Mouse (Mus musculus): ENCODE measurements around the gene Drd4. TPM values are rescaled to one million over a fixed set of nuclear protein-coding genes. Genes with fewer than 3 reads are reported as not detected.
"Not testable (repeated sequence)": the region's sequence is repeated elsewhere in the genome, so short reads cannot be mapped to it uniquely, and the experiment has no call there.

The Drd4 gene
- polyA plus RNA-seq (2021), result not detected

DNA sequence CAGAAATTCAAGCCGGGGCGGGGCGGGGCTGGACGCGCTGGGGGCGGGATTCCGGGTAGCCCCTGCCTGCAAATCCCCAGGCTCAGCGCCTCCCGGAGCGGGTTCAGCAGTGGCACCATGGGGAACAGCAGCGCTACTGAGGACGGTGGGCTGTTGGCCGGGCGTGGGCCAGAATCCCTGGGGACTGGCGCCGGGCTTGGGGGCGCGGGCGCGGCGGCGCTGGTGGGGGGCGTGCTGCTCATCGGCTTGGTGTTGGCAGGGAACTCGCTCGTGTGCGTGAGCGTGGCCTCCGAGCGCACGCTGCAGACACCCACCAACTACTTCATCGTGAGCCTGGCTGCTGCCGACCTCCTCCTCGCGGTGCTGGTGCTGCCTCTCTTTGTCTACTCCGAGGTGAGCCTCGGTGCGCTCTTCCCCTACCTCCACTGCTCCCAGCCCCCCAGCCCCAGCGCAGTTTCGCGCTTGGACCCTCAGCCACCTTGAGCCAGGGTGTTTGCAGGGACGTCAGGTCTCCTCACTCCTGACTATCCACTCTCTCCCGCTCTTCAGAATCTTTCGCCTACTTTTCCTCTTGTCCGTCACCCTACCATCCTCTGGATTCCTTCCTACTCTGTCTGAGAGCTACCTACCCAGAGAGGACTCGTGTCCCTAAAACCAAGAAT, at the start of gene Drd4:
Gene Drd4, plus strand, starts transcription at position 86 of the 662 bp plus-strand sequence.
- in situ Hi-C loops (cut with MboI; ENCODE audit: low pct_unique_long_range_greater_than_20kb), result no loop called here
- ChIA-PET CTCF (no interaction called here), POLR2A (interaction anchor here (0.5 kb wide), 1 partner anchor 1008 kb away, joined by 6 read pairs; no protein-coding TSS in a partner anchor)
- H3K27me3 ChIP-seq, result no peaks in the 10 kb centered on the region
- ATAC-seq (no peak), DNase-seq (ENCODE audit: low read depth, low spot score) (no peak)
- no peak for TF ChIP-seq CTCF (IDR thresholded peaks at IDR 0.05)

DNA sequence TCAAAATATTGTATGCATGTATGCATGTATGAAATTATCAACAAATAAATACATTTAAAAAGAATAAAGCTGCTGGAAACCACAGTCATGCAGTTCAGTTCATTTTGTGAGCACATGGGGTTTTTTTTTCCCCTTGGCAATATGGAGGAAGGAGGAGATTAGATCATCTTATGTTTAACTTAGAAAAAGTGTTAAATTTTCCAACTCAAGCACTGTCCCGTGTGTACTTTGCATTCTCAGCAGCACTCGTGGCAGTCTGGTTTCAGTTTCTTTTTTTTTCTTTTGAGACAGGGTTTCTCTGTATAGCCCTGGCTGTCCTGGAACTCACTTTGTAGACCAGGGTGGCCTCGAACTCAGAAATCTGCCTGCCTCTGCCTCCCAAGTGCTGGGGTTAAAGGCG, 41.3 kb upstream of the Drd4 start:
- POLR2A ChIA-PET; DNase-seq (ENCODE audit: low read depth, low spot score); in situ Hi-C loops (cut with MboI; ENCODE audit: low pct_unique_long_range_greater_than_20kb); ATAC-seq; H3K27me3 ChIP-seq: not testable (repeated sequence)
- CTCF ChIA-PET, result interaction anchor here (1.2 kb wide), 1 partner anchor 17 kb away, joined by 3 read pairs; no protein-coding TSS in a partner anchor

DNA sequence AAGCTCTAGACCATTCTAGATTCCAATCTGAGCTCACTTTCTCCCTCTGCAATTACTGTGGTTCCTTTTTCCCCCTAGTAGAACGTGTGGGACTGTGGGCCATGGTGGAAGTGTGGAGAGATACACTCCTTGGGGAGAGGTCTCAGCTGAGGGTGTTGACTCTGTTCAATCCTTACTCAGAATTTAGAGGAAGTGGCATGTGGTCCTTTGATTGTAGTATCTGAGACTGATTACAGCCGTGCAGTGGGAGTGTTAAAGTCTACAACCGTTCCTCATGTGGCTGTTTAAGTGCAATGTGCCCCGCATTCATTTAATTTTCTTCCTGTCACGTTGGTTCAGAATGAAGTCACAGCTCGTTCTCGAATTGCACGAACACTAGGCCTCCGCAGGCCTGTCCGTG, 35.6 kb upstream of the Drd4 start:
- ChIA-PET POLR2A (no interaction called here), CTCF (no interaction called here)
- DNase-seq (ENCODE audit: low read depth, low spot score) (no peak), ATAC-seq (no peak)
- no peaks in the 10 kb centered on the region for H3K27me3 ChIP-seq
- in situ Hi-C loops (cut with MboI; ENCODE audit: low pct_unique_long_range_greater_than_20kb), result no loop called here
- no peak for TF ChIP-seq CTCF (IDR thresholded peaks at IDR 0.05)

DNA sequence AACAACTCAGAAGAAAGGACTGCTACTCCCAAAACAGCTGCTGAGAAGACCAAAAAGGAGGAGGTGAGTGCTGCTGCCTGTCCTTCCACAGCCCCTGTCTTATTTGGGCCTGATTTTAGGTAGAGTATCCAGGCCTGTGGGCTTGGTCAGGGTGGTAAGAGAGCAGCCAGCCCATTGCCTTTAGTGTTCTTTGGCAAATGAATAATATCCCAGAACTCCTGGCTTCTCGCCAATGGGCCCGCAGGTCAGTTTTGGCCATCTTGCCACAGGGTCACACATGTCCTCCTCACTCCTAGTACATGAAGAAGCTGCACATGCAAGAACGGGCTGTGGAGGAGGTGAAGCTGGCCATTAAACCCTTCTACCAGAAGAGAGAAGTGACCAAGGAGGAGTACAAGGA, 30.3 kb upstream of the Drd4 start:
- in situ Hi-C loops (cut with MboI; ENCODE audit: low pct_unique_long_range_greater_than_20kb), result no loop called here
- no peaks in the 10 kb centered on the region for H3K27me3 ChIP-seq
- ATAC-seq (no peak), DNase-seq (ENCODE audit: low read depth, low spot score) (no peak)
- ChIA-PET POLR2A (no interaction called here), CTCF (interaction anchor here (1.0 to 1.9 kb wide), 4 partner anchors 9 to 102 kb away, joined by 3 to 6 read pairs (median 4); no protein-coding TSS in a partner anchor)
- TF ChIP-seq CTCF (IDR thresholded peaks at IDR 0.05), result no peak

DNA sequence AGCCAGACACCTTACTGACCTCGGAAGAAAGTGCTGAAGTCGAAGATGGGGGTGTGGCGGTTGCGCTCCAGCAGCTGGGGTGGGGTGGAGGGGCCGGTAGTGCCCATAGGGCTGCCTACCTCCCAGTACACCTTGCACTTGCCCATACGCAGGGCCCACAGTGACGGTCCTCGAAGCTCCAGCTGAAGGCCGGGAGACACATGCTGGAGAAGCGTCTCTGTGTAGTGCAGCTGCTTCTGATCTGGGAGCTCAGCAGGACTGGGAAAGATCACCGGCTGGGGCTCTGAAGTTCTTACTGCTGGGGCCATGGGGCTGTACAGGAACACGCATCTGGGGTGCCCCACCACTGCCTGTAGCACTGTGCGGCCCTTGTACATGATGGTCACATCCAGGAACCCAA, 28.2 kb upstream of the Drd4 start:
- no peak for DNase-seq (ENCODE audit: low read depth, low spot score)
- no peaks in the 10 kb centered on the region for H3K27me3 ChIP-seq
- ATAC-seq, result no peak
- POLR2A ChIA-PET, result no interaction called here
- CTCF ChIA-PET, result interaction anchor here (0.8 to 1.8 kb wide), 3 partner anchors 9 to 52 kb away, joined by 3 to 6 read pairs (median 3); no protein-coding TSS in a partner anchor
- in situ Hi-C loops (cut with MboI; ENCODE audit: low pct_unique_long_range_greater_than_20kb), result no loop called here
- no peak for TF ChIP-seq CTCF (IDR thresholded peaks at IDR 0.05)

DNA sequence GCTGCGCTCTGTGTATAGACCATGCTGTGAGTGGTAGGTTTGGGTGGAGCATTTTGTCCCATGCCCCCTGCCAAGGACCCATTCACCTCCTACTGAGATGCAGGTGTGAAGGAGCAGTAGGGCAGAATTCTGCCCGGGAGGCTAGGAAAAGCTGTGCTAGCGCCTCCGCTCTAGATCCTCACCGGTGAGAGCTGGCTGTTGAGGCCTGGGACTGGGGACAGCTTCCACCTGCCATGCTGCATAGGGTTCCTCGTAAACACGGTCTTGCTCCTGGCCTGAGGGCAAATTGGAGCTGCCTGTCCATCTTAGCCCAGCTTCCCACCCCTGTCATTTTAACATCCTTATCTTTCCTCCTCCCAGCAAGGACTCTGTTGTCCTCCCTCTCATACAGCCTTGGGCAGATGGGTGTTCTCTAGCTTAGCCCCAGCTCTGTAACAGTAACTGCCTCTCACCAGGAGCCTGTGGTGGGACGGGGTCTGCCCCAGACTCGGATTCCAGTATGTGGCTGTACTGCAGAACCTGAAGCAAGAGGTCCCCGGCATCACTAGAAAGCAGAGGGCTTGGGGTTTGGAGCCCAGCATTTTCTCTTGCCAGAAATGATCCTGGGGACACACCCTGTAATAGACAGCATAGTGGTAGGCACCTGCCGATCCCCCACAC, 27.6 kb upstream of the Drd4 start:
- DNase-seq (ENCODE audit: low read depth, low spot score) (no peak), ATAC-seq (no peak)
- POLR2A ChIA-PET, result interaction anchor here (0.6 kb wide), 1 partner anchor 70 kb away, joined by 3 read pairs; no protein-coding TSS in a partner anchor
- H3K27me3 ChIP-seq, result no peaks in the 10 kb centered on the region
- in situ Hi-C loops (cut with MboI; ENCODE audit: low pct_unique_long_range_greater_than_20kb), result no loop called here
- TF ChIP-seq CTCF (IDR thresholded peaks at IDR 0.05), result no peak
- CTCF ChIA-PET, result interaction anchor here (0.8 to 1.8 kb wide), 3 partner anchors 10 to 51 kb away, joined by 3 to 6 read pairs (median 3); no protein-coding TSS in a partner anchor

DNA sequence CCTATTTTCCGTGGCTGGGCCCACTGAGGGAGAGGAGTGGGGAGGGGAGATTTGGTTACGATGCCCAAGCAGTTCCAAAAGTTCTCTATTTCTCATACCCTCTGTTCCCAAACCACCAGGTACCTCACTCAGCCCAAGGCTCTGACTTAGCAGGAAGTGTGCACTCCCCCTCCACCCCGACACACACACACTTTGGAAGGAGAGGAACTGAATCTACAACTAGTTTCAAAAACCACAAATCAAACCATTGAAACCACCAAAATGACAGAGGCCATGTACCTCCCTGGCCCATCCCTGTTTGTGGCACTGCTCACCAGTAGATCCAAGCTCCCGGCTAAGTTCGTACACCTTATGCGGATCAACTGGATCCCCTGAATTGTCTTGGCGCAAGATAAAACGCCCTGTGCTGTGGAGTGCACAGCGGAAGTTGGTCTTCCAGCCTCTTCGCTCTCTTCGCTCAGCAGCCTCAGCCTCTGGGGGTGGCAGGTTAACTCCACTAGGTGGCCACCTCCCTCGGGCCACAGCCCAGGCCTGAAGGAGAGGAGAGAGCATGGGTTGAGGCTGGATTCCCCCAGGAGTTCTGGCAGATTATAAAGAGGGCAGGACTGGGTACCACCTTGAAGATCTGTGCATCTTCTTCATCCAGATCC, 26.9 kb upstream of the Drd4 start:
- ATAC-seq (peak; percentile 29), DNase-seq (ENCODE audit: low read depth, low spot score) (no peak)
- no peak for TF ChIP-seq CTCF (IDR thresholded peaks at IDR 0.05)
- ChIA-PET POLR2A (interaction anchor here (0.6 kb wide), 1 partner anchor 69 kb away, joined by 3 read pairs; no protein-coding TSS in a partner anchor), CTCF (interaction anchor here (1.8 kb wide), 1 partner anchor 31 kb away, joined by 6 read pairs; no protein-coding TSS in a partner anchor)
- no peaks in the 10 kb centered on the region for H3K27me3 ChIP-seq
- in situ Hi-C loops (cut with MboI; ENCODE audit: low pct_unique_long_range_greater_than_20kb), result loop anchor here (5.0 kb wide), 1 partner anchor 52 kb away; no protein-coding TSS in a partner anchor

DNA sequence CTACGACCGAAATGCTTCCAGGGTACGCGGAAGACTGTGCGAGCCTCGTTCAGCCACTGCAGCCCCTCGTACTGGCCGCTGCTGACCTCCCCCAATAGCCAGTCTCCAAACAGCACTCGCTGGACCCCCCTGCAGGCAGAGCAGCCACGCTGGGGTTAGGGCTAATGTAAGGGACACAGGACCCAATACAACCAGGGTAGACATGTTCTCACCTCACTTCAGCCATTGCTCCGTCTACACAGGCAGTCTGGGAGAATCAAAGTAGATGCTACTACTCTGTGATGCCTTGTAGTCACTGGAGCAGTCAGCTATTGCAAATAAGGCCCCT, 26.4 kb upstream of the Drd4 start:
- ATAC-seq (peak; percentile 9), DNase-seq (ENCODE audit: low read depth, low spot score) (no peak)
- H3K27me3 ChIP-seq, result no peaks in the 10 kb centered on the region
- in situ Hi-C loops (cut with MboI; ENCODE audit: low pct_unique_long_range_greater_than_20kb), result loop anchor here (5.0 kb wide), 1 partner anchor 52 kb away; no protein-coding TSS in a partner anchor
- POLR2A ChIA-PET, result interaction anchor here (1.7 kb wide), 1 partner anchor 15 kb away, joined by 4 read pairs; no protein-coding TSS in a partner anchor
- CTCF ChIA-PET, result no interaction called here
- TF ChIP-seq CTCF (IDR thresholded peaks at IDR 0.05), result no peak

DNA sequence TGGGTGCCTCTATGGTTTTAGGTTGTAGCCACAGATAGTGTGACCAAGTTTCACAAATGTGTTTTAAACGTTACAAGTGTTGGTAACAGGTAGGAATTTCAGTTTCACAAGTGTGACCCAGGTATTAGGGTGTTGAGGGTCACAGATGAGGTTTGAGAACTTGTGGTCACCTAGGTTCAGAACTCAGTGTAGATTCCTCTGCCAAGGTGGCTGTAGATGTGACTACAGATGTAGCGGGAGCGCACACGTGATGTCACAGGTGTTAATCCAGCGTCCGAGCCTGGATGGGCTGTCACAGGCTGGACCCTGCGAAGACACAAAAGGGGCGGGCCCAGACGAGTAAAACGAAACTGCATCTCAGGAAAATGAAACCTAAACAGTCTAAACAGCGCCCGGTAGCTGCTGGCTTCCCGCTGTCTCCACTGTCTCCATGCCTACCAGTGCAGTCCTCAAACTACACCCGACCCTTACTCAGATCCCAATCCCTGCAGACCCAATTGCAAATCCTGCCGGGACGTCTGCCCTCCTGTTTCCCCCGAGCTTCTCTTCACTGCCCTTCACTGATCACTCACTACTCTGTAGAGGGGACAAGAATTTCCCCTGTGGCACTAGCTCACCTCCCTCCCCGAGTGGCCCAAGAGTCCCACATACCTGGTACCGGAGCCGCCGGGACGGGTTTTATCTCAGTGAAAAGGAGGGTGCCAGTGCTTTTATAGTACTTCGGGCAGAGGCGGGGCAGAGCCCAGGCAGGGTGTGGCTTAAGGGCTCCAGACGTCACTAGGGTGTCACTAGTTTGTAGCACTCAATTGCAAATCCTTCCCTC, 25.9 kb upstream of the Drd4 start, which contains the start of gene Irf7:
Gene Irf7, minus strand, starts transcription at position 743 of the 823 bp plus-strand sequence.
- POLR2A ChIA-PET, result interaction anchor here (0.9 to 1.8 kb wide), 3 partner anchors 11 to 14 kb away, joined by 3 to 5 read pairs (median 4); no protein-coding TSS in a partner anchor
- DNase-seq (ENCODE audit: low read depth, low spot score) (no peak), ATAC-seq (peak; percentile 66)
- in situ Hi-C loops (cut with MboI; ENCODE audit: low pct_unique_long_range_greater_than_20kb), result loop anchor here (5.0 kb wide), 1 partner anchor 51 kb away; no protein-coding TSS in a partner anchor
- no peaks in the 10 kb centered on the region for H3K27me3 ChIP-seq
- CTCF ChIA-PET, result no interaction called here
- no peak for TF ChIP-seq CTCF (IDR thresholded peaks at IDR 0.05)
